Mouse (Mus musculus) liver, embryonic 14.5 days (tissue): Measurements from ENCODE around the gene Gm3298.
"Not testable (repeated sequence)": the region's sequence is repeated elsewhere in the genome, so short reads cannot be mapped to it uniquely, and the experiment has no call there.

ENCODE experiments used
- CTCF ChIP-seq: IDR thresholded peaks from 2 replicates; pipeline ENCODE4 v1.5.1; 2016; ENCODE audit warnings: antibody characterized with exemption, low read depth, control low read depth
- EP300 ChIP-seq: IDR thresholded peaks from 2 replicates; pipeline ENCODE4 v1.6.1; 2016; ENCODE audit warnings: antibody characterized with exemption, low read depth

DNA sequence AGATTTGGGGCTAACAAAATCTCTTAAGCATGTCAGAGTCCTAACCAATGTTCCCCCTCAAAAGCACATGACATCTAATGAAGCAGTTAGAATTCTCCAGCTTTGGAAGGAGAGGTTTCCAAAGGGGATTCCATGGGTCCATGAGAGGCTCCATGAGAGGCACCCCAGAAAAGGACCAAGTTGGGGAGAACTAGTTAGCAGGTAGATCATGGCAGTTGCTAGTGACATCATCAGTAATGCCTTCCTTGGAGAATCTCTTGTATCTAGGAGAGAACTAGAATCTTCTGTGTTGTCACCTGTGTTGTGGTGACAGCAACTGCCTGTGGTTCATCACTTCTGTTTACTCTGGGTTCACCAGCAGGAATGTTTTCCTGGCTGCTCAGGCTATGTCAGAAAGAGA lies 32.1 kb upstream of the Gm3298 start, which contains the start of gene Gm8297:
- TF ChIP-seq CTCF, EP300: not testable (repeated sequence)
